Mouse (Mus musculus) limb, embryonic 10.5 days (tissue): ENCODE measurements around the gene Aicda. TPM values are rescaled to one million over a fixed set of nuclear protein-coding genes. Genes with fewer than 3 reads are reported as not detected.

ENCODE experiments used
- DNase-seq: peaks from one replicate; pipeline ENCODE4 v3.0.0-alpha.2; 2017; ENCODE audit warnings: low spot score
- H3K27ac ChIP-seq: fragments of 300-500 bp; sonication (generic); 2 replicates; pipeline ENCODE4 v1.5.1; 2016; ENCODE audit warnings: mild to moderate bottlenecking
- H3K27me3 ChIP-seq: fragments of 300-500 bp; sonication (generic); 2 replicates; pipeline ENCODE4 v1.6.1; 2016; ENCODE audit warnings: low read depth, mild to moderate bottlenecking; ENCODE audit not compliant: poor library complexity, severe bottlenecking
- H3K36me3 ChIP-seq: fragments of 300-500 bp; sonication (generic); 2 replicates; pipeline ENCODE4 v1.6.1; 2016; ENCODE audit warnings: mild to moderate bottlenecking, moderate library complexity
- H3K4me1 ChIP-seq: fragments of 300-500 bp; sonication (generic); 2 replicates; pipeline ENCODE4 v1.6.1; 2016
- H3K4me3 ChIP-seq: fragments of 300-500 bp; sonication (generic); 2 replicates; pipeline ENCODE4 v1.5.1; 2016; ENCODE audit warnings: mild to moderate bottlenecking, moderate library complexity
- H3K9me3 ChIP-seq: fragments of 300-500 bp; sonication (generic); replicated peaks from 2 replicates; pipeline ENCODE4 v1.6.1; 2016; ENCODE audit warnings: mild to moderate bottlenecking
- WGBS: fragments of 180-500 bp; shearing (Covaris S2); methylation state at CpG from one replicate; pipeline ENCODE4 v1.1.7; 2016; 5-methylcytosine and 5-hydroxymethylcytosine counted together
- polyA plus RNA-seq: library from polyadenylated mRNA; unstranded; fragments of >200 nt; fragmentation: Nextera tagmentation; extraction: Ambion mirVana; gene quantifications from 2 replicates; pipeline ENCODE4 v1.2.1, GENCODE M21; 2016

Gene Aicda
- polyA plus RNA-seq, 1 experiment from 2014 or later, result not detected

GRCm38 (mm10) chr6:122595637-122596036 lies 42.0 kb downstream of the Aicda start:
- DNase-seq, result no peak
- H3K4me3 ChIP-seq, result no peak overlapping the region

GRCm38 (mm10) chr6:122596608-122597007 lies 43.0 kb downstream of the Aicda start:
- DNase-seq, result no peak
- Histone ChIP-seq H3K4me3 (no peak overlapping the region), H3K4me1 (no peaks in the 10 kb centered on the region), H3K27me3 (no peaks in the 10 kb centered on the region), H3K9me3 (no peaks in the 10 kb centered on the region), H3K36me3 (no peaks in the 10 kb centered on the region), H3K27ac (no peak overlapping the region)
- 89% methylated on average over 7 of the region's 7 CpGs for WGBS

More at GRCm38 (mm10) chr6:122595637-122596036, 42.0 kb downstream of the Aicda start:
- Histone ChIP-seq H3K36me3 (no peaks in the 10 kb centered on the region), H3K9me3 (no peaks in the 10 kb centered on the region), H3K27me3 (no peaks in the 10 kb centered on the region), H3K27ac (no peak overlapping the region), H3K4me1 (no peaks in the 10 kb centered on the region)
- 32% methylated on average over 7 of the region's 7 CpGs for WGBS

- H3K27me3 ChIP-seq, result no peaks in the 10 kb centered on the region
- H3K27ac ChIP-seq, result no peak overlapping the region
- H3K4me1 ChIP-seq, result no peaks in the 10 kb centered on the region
- H3K36me3 ChIP-seq, result no peaks in the 10 kb centered on the region
- no peak overlapping the region for H3K4me3 ChIP-seq
- H3K9me3 ChIP-seq, result no peaks in the 10 kb centered on the region
- WGBS, result 92% methylated on average over 4 of the region's 4 CpGs
- no peak for DNase-seq
These were observed 44.4 kb downstream of the Aicda start for GRCm38 (mm10) chr6:122598014-122598413.

GRCm38 (mm10) chr6:122598436-122598835 lies 44.8 kb downstream of the Aicda start:
- Histone ChIP-seq H3K4me1 (no peaks in the 10 kb centered on the region), H3K27ac (no peak overlapping the region), H3K36me3 (no peaks in the 10 kb centered on the region), H3K9me3 (no peaks in the 10 kb centered on the region), H3K4me3 (no peak overlapping the region), H3K27me3 (no peaks in the 10 kb centered on the region)
- no peak for DNase-seq
- whole genome bisulfite sequencing, result 92% methylated on average over 6 of the region's 6 CpGs

GRCm38 (mm10) chr6:122599054-122599737 lies 45.6 kb downstream of the Aicda start:
- Histone ChIP-seq H3K9me3 (no peaks in the 10 kb centered on the region), H3K27me3 (no peaks in the 10 kb centered on the region), H3K36me3 (no peaks in the 10 kb centered on the region), H3K4me3 (no peak overlapping the region), H3K27ac (no peak overlapping the region), H3K4me1 (no peaks in the 10 kb centered on the region)
- WGBS, result 93% methylated on average over 9 of the region's 9 CpGs
- DNase-seq, result no peak

GRCm38 (mm10) chr6:122600066-122600646 lies 46.6 kb downstream of the Aicda start:
- WGBS, result 94% methylated on average over 7 of the region's 7 CpGs
- DNase-seq, result no peak
- Histone ChIP-seq H3K4me1 (no peaks in the 10 kb centered on the region), H3K36me3 (no peaks in the 10 kb centered on the region), H3K27ac (no peak overlapping the region), H3K9me3 (no peaks in the 10 kb centered on the region), H3K27me3 (no peaks in the 10 kb centered on the region), H3K4me3 (no peak overlapping the region)

- H3K27me3 ChIP-seq, result no peaks in the 10 kb centered on the region
- 89% methylated on average over 4 of the region's 4 CpGs for WGBS
- H3K36me3 ChIP-seq, result no peaks in the 10 kb centered on the region
- H3K27ac ChIP-seq, result no peak overlapping the region
- H3K4me3 ChIP-seq, result no peak overlapping the region
- H3K4me1 ChIP-seq, result no peaks in the 10 kb centered on the region
- no peaks in the 10 kb centered on the region for H3K9me3 ChIP-seq
- no peak for DNase-seq
These were observed 47.4 kb downstream of the Aicda start for GRCm38 (mm10) chr6:122601031-122601430.

- DNase-seq, result no peak
- Histone ChIP-seq H3K9me3 (no peaks in the 10 kb centered on the region), H3K4me1 (no peaks in the 10 kb centered on the region), H3K27me3 (no peaks in the 10 kb centered on the region), H3K36me3 (no peaks in the 10 kb centered on the region), H3K27ac (no peak overlapping the region), H3K4me3 (peak overlapping the region; percentile 49; the same call in 1 of the 2 replicates)
- 88% methylated on average over 3 of the region's 3 CpGs for WGBS
These were observed 48.0 kb downstream of the Aicda start for GRCm38 (mm10) chr6:122601615-122602014.

- peak within 1 kb of the TSS; percentile 75 for H3K27ac ChIP-seq
- 11% methylated on average over 22 of the region's 22 CpGs for WGBS
- DNase-seq, result peak; percentile 65
These were observed 48.8 kb downstream of the Aicda start, which contains the start of gene Apobec1 for GRCm38 (mm10) chr6:122602242-122602991. TSS of gene Apobec1 (minus strand) at chr6:122602444.

GRCm38 (mm10) chr6:122602992-122603322 lies 49.4 kb downstream of the Aicda start:
- 61% methylated on average over 1 of the region's 1 CpGs for WGBS
- Histone ChIP-seq H3K36me3 (no peaks in the 10 kb centered on the region), H3K4me3 (peak overlapping the region; percentile 49), H3K27ac (no peak overlapping the region), H3K4me1 (no peaks in the 10 kb centered on the region), H3K9me3 (no peaks in the 10 kb centered on the region), H3K27me3 (no peaks in the 10 kb centered on the region)
- DNase-seq, result no peak

More at GRCm38 (mm10) chr6:122602242-122602991, 48.8 kb downstream of the Aicda start, which contains the start of gene Apobec1:
- Histone ChIP-seq H3K9me3 (no peaks in the 10 kb centered on the region), H3K4me1 (no peaks in the 10 kb centered on the region), H3K36me3 (no peaks in the 10 kb centered on the region), H3K27me3 (no peaks in the 10 kb centered on the region), H3K4me3 (peak within 1 kb of the TSS; percentile 49)

- Histone ChIP-seq H3K4me3 (no peak overlapping the region), H3K9me3 (no peaks in the 10 kb centered on the region), H3K4me1 (no peaks in the 10 kb centered on the region), H3K27ac (no peak overlapping the region), H3K27me3 (0 out of 2 replicates have a peak, but pooled peaks cover 3% of the 10 kb centered on the region), H3K36me3 (no peaks in the 10 kb centered on the region)
- no peak for DNase-seq
These were observed 50.7 kb downstream of the Aicda start for GRCm38 (mm10) chr6:122604260-122604659.

- no peaks in the 10 kb centered on the region for H3K36me3 ChIP-seq
- no peak for DNase-seq
- WGBS, result 89% methylated on average over 8 of the region's 8 CpGs
- no peak overlapping the region for H3K4me3 ChIP-seq
- H3K9me3 ChIP-seq, result no peaks in the 10 kb centered on the region
- H3K4me1 ChIP-seq, result no peaks in the 10 kb centered on the region
- H3K27ac ChIP-seq, result no peak overlapping the region
- H3K27me3 ChIP-seq, result 0 out of 2 replicates have a peak, but pooled peaks cover 7% of the 10 kb centered on the region
These were observed 51.9 kb downstream of the Aicda start for GRCm38 (mm10) chr6:122605483-122605882.

GRCm38 (mm10) chr6:122606661-122607060 lies 53.1 kb downstream of the Aicda start:
- H3K27me3 ChIP-seq, result 0 out of 2 replicates have a peak, but pooled peaks cover 7% of the 10 kb centered on the region
- H3K4me1 ChIP-seq, result no peaks in the 10 kb centered on the region
- 95% methylated on average over 11 of the region's 11 CpGs for WGBS
- no peak overlapping the region for H3K4me3 ChIP-seq
- H3K36me3 ChIP-seq, result no peaks in the 10 kb centered on the region
- no peaks in the 10 kb centered on the region for H3K9me3 ChIP-seq
- no peak for DNase-seq
- no peak overlapping the region for H3K27ac ChIP-seq
